Comparison of ENCODE assay signal across 8 mouse cellular contexts in the genomic region with DNA sequence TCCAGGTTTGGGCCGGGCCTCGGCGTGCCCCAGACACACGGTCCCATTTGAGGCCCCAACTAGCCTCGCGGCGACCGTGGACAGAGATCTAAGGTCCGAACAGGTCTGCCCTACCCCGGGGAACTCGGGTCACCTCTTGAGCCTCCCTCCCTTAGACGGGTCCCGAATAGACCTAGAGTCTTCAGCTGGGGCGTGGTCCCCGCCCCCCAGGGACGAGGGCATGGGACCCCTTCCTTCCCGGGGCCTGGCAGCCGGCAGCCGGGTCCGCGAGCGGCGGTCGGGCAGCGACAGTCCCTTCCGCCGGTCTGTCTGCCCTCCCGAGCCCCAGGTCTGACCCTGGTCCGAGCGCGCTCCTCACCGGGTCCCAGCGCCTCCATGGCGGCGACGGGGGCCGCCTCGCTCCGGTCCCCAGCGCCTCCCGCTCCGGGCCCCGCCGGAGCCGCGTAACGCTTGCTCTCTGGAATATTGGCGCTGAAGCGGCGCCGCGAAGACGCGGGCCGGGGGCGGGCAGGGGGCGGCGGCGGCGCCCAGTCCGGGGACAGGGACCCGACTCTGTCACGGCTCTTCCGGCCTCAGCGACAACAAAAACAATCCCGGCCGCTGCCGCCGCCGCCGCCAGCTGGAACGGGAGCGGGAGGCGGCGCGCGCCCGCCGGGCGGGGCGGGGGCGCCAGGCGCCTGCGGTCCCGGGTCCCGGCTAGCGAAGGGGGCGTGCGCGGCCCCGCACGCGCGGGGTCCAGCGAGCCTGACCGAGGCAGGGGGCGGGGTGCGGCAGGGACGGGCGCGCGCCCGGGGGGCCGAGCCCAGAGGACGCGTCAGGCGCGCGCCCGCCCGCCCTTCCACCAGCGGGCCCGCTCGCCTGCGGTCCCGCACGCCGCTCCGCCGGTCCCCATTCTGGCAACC. TPM values are rescaled to one million over a fixed set of nuclear protein-coding genes. Genes with fewer than 3 reads are reported as not detected.
DNase-seq lines count a peak whose midpoint lies in the region; ATAC-seq and TF ChIP-seq lines count a peak whose summit lies in the region.

TSS of gene Ago4 (minus strand) at position 646 of the 902 bp plus-strand sequence.

- H3K9ac ChIP-seq in forebrain, embryonic 14.5 days (ENCODE audit: low read length) = peak within 1 kb of the TSS; percentile 92
- H3K9ac ChIP-seq in neural tube, embryonic 15.5 days (replicated peaks) = peak within 1 kb of the TSS; percentile 92

- H3K9me3 ChIP-seq in forebrain, embryonic 14.5 days (replicated peaks; ENCODE audit: control insufficient read depth, low read length) = no peaks in the 10 kb centered on the region
- no peaks in the 10 kb centered on the region for H3K9me3 ChIP-seq in neural tube, embryonic 15.5 days (replicated peaks)

- DNase-seq in Muller cell, postnatal 12 days (ENCODE audit: inconsistent ontology term) = peak; percentile 83
- DNase-seq in cerebellum, adult 11-12 months = peak; percentile 73
- DNase-seq in forebrain, embryonic 14.5 days (ENCODE audit: low spot score) = peak; percentile 88
- DNase-seq in heart, postnatal 10 days = peak; percentile 63
- peak; percentile 37 to 78 for DNase-seq in kidney, postnatal 36 days
- peak; percentile 59 for DNase-seq in lung, adult 2 months
- DNase-seq in urinary bladder, postnatal 14 days (ENCODE audit: low spot score) = peak; percentile 51

- peak within 1 kb of the TSS; percentile 84 for H3K4me3 ChIP-seq in forebrain, embryonic 14.5 days (ENCODE audit: low read depth, low read length)
- H3K4me3 ChIP-seq in lung, adult 2 months (replicated peaks; ENCODE audit: extremely low read depth, low read depth, low read length) = peak within 1 kb of the TSS; percentile 67
- H3K4me3 ChIP-seq in neural tube, embryonic 15.5 days (replicated peaks) = peak within 1 kb of the TSS; percentile 97

- TF ChIP-seq CTCF in lung, adult 2 months (IDR thresholded peaks at IDR 0.05; ENCODE audit: insufficient read depth, low read length) = no peak

- peak; percentile 24; the same call in 1 of the 2 replicates for TF ChIP-seq POLR2A in lung, adult 2 months (IDR thresholded peaks at IDR 0.05; ENCODE audit: borderline replicate concordance, extremely low read depth, low read depth, low read length)

- intact Hi-C loops in heart, postnatal 10 days (cut with DNase I) = no loop called here

- H3K27ac ChIP-seq in forebrain, embryonic 14.5 days (ENCODE audit: low read depth, low read length) = peak within 1 kb of the TSS; percentile 31; the same call in 1 of the 2 replicates
- H3K27ac ChIP-seq in neural tube, embryonic 15.5 days (replicated peaks) = peak within 1 kb of the TSS; percentile 84

- no peaks in the 10 kb centered on the region for H3K27me3 ChIP-seq in forebrain, embryonic 14.5 days (replicated peaks; ENCODE audit: control insufficient read depth, insufficient read depth, low read length)
- H3K27me3 ChIP-seq in neural tube, embryonic 15.5 days (replicated peaks) = no peaks in the 10 kb centered on the region

- H3K4me1 ChIP-seq in forebrain, embryonic 14.5 days (ENCODE audit: control insufficient read depth, insufficient read depth, low read length) = peaks cover 5% of the 10 kb centered on the region
- H3K4me1 ChIP-seq in lung, adult 2 months (ENCODE audit: control insufficient read depth, insufficient read depth, low read length) = peaks cover 8% of the 10 kb centered on the region
- peaks cover 20% of the 10 kb centered on the region for H3K4me1 ChIP-seq in neural tube, embryonic 15.5 days

- H3K4me2 ChIP-seq in forebrain, embryonic 14.5 days (ENCODE audit: low read length) = peak within 1 kb of the TSS; percentile 54
- peak within 1 kb of the TSS; percentile 82 for H3K4me2 ChIP-seq in neural tube, embryonic 15.5 days

- under 1% methylated on average over 69 of the region's 120 CpGs for WGBS in forebrain, embryonic 14.5 days
- 2% methylated on average over 105 of the region's 120 CpGs for WGBS in lung, adult 2 months
- WGBS in neural tube, embryonic 15.5 days = under 1% methylated on average over 108 of the region's 120 CpGs

- peak; percentile 96 for ATAC-seq in forebrain, embryonic 14.5 days
- ATAC-seq in neural tube, embryonic 15.5 days (ENCODE audit: low FRiP score) = peak; percentile 93

- H3K36me3 ChIP-seq in forebrain, embryonic 14.5 days (ENCODE audit: control insufficient read depth, insufficient read depth, low read length) = no peaks in the 10 kb centered on the region
- H3K36me3 ChIP-seq in neural tube, embryonic 15.5 days = no peaks in the 10 kb centered on the region

RNA-seq across cellular contexts. Expression of gene Ago4, which starts in this region (rescaled TPM):
- polyA plus RNA-seq in forebrain, embryonic 14.5 days (2014; fragmentation: Nextera tagmentation; extraction: Ambion mirVana) = 5.7 and 6.4 TPM in 2 replicates
- 1 to 10 TPM; 4.1 to 5.8 TPM for total RNA-seq in heart, postnatal 10 days (2021)
- 2.9 and 4.2 TPM in 2 replicates for polyA plus RNA-seq in lung, adult 2 months (2012; rRNA removed)
- polyA plus RNA-seq in neural tube, embryonic 15.5 days (2015; fragmentation: Nextera tagmentation; extraction: Ambion mirVana) = 5.8 and 7.1 TPM in 2 replicates

Comparison
In these comparisons a context has a peak if more than half of its experiments do, and no peak if none do; other contexts are left out.
1. Peak in every context shown above with its lines: DNase-seq, ATAC-seq, H3K4me3 ChIP-seq and H3K27ac ChIP-seq.